Mouse (Mus musculus): ENCODE data around the gene Dnajb14. TPM values are rescaled to one million over a fixed set of nuclear protein-coding genes. Genes with fewer than 3 reads are reported as not detected.
"Not testable (repeated sequence)": the region's sequence is repeated elsewhere in the genome, so short reads cannot be mapped to it uniquely, and the experiment has no call there.

Dnajb14 gene
- total RNA-seq, 1 experiment from 2014 or later = 22.4 TPM

DNA sequence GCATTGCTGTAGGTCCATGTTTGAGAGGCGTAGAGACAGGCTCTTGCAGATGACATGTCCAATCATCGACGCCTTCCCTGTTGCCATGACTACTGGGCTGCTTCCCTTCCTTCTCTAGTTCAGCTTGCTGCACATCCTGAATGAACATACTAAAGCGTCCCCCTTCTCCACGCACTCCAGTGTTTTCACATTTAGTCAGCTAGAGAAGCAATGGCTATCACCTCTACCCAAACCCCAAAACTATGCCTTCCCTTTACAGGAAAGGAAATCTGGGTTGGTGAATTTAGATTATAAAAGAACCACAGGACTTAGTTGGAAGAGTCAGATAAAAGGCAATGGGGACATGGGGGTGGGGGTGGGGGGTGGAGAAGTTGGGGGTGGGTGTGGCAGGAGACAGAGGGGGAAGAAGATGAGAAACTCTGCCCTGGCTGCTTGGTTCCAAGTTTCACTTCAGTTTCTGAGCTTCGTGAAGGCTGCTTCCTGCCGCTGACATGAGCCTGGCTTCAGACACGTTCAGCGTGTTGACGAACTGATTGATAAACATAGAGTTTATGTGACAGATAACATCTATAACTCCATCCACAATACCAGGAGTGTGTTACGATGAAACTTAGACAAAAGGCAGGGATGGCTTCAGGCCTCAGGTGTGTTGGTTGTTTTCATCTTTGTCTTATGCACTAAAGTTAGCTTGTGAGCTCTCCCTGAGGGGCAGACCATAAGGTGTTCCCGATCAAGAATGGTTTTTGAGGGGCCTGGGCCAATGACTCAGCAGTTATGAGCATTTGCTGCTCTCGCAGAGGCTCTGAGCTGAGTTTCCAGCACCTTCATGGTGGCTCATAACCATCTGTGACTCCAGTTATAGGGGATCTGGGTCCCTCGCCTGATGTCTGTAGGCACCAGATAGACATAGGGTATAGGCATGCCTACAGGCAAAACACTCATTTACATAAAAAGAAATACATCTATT is 85.7 kb downstream of the Dnajb14 start:
- no peak for DNase-seq

DNA sequence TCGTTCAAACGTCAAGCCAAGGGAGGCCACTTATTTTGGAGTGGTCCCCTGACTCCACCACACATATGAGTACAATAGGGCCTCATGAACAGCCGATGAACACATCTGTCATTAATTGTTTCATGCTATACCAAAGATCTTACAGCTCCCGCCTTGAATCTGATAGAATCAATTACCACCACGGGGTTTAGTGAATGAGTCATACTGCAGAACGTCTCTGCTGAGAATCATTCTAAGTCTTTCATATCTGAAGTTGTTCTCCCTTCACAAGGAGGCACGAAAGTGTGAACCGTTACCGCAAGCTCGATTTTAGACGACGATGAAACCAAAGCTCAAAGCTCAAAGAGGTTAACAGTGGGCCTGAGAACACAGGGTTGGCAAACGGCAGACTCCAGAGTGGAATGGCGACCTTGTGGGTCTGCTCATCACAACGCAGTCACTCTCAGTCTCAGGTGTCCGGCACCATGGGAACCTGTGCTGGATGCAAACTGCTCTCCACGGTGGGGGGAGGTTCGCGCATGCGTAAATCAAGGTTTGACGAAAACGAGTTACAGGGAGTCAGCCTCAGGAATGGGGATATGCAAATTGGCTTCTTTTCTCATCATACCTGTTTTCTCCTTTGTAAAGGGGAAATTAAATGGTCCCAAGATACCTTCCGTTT is 86.9 kb downstream of the Dnajb14 start:
- DNase-seq = no peak

DNA sequence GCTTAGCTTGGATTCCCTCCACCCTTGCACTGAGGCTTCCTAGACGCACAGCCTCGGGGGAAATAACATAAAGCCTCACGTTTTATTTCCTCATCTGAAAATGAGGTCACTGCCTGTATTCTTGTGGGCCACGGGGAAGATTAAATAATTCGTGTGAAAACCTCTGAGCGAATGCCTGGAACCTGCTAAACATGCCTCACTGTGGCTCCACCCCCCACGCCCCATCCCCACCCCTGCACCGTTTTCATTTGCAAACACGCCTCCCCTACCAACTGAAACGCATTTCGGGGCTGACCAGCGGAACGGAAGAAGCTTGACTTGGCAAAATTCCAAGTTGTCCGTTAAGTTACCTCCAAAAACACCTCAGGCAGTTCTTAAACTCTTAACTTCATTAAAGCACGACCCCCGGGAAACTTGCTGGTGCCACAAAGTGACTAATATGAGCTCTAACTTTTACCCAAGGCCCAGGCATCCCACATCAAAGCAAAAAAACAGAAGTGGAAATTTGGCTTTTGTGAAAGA is 88.1 kb downstream of the Dnajb14 start:
- DNase-seq = no peak

DNA sequence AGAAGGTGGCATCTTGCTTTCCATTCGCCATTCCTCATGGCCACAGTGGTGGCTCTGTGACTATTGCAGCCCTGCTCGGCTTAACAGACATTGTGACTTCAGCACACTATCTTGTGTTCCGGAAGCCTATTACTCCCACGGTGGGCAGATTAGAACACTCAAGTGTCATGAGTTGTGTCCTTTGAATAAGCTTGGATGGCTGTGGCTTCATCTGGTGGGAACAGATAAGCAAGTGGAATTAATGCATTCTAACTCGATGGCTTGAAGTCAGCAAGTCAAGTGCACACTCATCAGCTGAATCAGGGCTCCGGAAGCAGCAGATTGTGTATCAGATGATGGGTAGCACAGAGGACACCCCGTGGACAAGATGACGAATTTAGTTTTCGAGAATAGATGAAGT is 90.4 kb downstream of the Dnajb14 start:
- no peak for DNase-seq

DNA sequence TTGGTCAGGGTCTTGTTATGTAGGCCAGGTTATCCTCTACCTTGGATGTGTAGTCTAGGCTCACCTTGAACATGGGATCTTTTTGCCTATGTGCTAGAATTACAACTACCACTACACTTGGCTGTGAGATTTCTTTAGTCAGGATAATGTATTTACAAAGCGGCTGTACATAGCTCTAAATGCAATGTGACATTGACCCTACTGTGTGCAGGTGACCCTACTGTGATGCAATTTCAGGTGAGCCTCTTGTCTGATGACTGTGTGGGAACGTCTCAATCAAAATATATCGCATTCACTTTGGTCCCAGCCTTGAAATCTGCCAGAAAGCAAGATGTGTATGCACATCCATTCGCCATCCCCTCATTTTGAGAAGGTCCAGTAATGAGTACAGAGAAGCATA is 90.9 kb downstream of the Dnajb14 start:
- DNase-seq = no peak

DNA sequence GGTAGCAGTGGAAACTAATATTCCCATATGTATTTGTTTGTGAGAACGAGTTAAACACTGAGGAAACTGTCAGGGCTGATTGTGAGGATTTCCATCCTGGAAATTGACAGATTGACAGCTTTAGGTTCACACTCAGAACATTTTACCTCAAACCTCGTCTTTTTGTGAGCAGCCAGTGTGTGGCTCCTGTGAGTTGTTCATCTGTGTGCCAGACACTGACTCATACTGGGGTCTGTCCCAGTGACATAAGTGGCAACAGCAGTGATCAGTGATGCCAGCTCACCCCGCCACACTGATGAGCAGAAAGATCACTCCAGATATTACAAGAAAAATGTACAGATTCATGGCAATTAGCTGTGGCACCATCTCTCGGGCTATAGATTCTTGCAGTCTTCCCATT is 92.0 kb downstream of the Dnajb14 start:
- no peak for DNase-seq

DNA sequence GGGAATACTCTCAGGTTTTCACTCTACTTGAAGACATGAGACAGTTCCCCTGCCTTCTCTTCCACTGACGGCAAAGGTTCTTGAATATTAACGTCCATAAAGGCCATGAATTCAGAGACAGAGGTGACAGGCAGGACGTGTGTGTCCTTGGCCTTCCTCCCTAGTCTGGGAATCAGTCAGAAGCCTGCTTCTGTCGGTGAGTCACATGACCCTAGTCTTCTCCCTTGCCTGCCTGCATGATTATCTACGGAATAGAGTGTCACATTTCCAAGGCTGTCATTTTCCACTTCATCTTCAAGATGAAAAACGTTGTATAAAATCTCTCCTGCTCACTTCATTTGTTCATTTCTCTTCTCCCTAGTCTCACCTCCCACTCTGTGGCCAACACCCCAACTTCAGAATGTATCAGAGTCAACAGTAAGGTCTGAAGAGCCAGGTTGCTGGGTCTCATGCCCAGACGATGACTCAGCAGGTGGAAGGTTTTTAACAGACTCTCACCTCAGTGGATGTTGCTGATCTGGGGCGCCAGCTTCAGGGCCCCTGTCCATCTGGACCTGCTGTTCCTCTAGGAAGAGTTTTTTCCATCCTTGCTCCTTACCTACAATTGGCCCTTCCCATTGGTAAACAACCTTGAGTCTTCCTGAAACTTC is 94.4 kb downstream of the Dnajb14 start:
- DNase-seq = no peak

DNA sequence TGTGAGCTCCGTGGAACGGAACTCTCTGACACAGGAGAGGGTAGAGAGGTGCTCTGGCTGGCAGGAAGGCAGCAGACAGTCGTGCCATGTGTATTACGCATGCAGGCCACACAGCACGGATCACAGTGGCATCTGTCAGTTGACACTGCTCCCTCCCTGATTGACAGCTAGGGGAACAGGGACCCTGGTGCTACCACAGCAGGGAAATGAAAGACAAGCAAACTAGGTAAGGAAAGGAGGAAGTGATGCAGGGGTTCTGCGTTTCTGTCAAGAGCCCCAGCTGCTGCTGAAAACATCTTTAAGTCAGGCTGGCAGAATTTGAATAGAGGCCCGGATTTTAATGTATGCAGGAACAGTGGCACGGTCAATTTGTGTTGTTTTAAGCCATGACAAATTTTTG is 96.0 kb downstream of the Dnajb14 start:
- no peak for DNase-seq

DNA sequence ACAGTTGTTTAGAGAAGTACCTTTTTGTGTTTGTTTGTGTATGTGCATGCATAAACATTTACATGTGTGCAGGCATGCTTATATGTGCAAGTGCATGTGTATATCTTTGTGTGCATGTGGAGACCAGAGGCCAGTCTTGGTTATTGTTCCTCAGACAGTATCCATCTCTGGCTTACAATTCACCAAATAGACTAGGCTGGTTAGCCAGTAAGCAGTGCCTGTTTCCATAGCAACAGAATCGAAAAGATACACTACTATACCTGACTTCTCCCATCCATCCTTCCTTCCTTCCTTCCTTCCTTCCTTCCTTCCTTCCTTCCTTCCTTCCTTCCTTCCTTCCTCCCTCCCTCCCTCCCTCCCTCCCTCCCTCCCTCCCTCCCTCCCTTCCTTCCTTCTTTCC is 96.5 kb downstream of the Dnajb14 start:
- DNase-seq = not testable (repeated sequence)

Other genes with a start within 250 kb of the Dnajb14 start
- 0.70 and 1.7 TPM in 2 replicates for gene Ddit4l, start 246.1 kb upstream of the Dnajb14 start, total RNA-seq (2021)
- not detected in 2 replicates for gene Gm21962, start 196.2 kb upstream of the Dnajb14 start, total RNA-seq (2021)
- gene H2afz, start 3.2 kb upstream of the Dnajb14 start, total RNA-seq (2021) = 170 and 200 TPM in 2 replicates
- gene Lamtor3, start 50.8 kb downstream of the Dnajb14 start, total RNA-seq (2021) = 65.6 and 71.3 TPM in 2 replicates
- 3.3 and 6.3 TPM in 2 replicates for gene Dapp1, start 113.9 kb downstream of the Dnajb14 start, total RNA-seq (2021)
- 0.09 and 0.10 TPM in 2 replicates for gene 1110002E22Rik, start 197.4 kb downstream of the Dnajb14 start, total RNA-seq (2021)
- gene Gm5105, start 199.7 kb downstream of the Dnajb14 start, total RNA-seq (2021) = not detected in 2 replicates